Mouse (Mus musculus): ENCODE data around the gene Kctd21.

Gene Kctd21
- long read RNA-seq, experiment 1, partial matches to known transcripts: 0 of 2 reads
- long read RNA-seq, experiment 1, other reads (novel, unspliced or antisense): 1 of 2 reads
- long read RNA-seq, experiment 2, partial matches to known transcripts: 0 of 4 reads
- long read RNA-seq, experiment 2, other reads (novel, unspliced or antisense): 3 of 4 reads

DNA sequence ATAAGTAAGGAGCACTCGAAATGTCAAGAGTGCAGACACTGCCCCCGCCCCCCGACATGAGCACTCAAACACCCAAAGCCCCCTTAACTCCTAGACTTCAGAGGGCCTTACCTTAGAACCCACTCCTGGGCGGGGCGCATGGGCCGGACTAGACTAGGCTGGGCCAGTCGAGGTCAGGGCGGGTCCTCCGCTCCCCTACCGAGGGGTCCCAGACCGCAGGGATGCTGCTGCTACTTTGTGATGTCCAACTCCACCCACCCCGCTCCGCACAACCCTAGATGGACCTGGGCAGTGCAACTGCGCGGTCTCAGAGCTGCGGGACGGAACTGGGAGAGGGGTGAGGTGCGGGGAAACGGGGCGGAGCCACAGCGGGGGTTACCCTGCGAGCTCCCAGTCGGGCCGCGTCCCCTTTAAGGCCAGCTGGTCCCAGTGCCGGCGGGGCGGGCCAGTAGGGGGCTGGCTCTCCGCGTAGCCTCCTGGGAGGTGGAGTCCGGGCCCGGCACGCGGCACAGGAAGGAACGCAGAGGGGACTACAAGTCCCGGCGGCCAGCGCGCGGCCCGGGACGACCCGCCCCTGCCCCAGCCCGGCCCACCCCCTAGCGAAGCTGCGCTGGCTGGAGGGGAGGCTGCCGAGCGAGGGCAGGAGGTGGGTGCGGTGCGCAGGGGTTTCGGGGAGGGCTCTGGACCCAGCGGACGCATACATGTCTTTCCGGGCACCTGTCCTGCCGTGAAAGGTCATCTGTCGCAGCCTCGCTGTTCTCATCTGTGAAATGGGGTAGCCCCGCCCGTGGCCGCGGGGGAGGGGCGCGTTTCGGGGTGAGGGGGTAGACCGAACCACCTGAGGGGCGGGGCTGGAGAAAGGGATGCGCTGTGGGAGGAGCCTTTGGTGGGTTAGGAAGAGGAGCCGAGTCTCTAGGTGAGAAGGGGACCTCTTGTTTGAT is at the start of gene Kctd21, which contains the start of gene Usp35:
Kctd21 (plus strand) TSS at position 602 of the 941 bp plus-strand sequence.
Usp35 (minus strand) TSS at position 295 of the 941 bp plus-strand sequence.
- intact Hi-C loops (cut with DNase I): no loop called here

GRCm38 (mm10) chr7:97296986-97297385 is 35.1 kb upstream of the Kctd21 start:
- intact Hi-C loops (cut with DNase I): loop anchor here (2.0 to 5.0 kb wide), 2 partner anchors 215 to 328 kb away; partner anchors contain the start of gene Gab2

- intact Hi-C loops (cut with DNase I): loop anchor here (2.0 to 5.0 kb wide), 2 partner anchors 215 to 329 kb away; partner anchors contain the start of gene Gab2
Observed at GRCm38 (mm10) chr7:97297466-97297865, 34.7 kb upstream of the Kctd21 start.

- intact Hi-C loops (cut with DNase I): loop anchor here (5.0 kb wide), 1 partner anchor 216 kb away; the partner anchor contains the start of gene Gab2
Observed at GRCm38 (mm10) chr7:97298279-97298678, 33.8 kb upstream of the Kctd21 start.

DNA sequence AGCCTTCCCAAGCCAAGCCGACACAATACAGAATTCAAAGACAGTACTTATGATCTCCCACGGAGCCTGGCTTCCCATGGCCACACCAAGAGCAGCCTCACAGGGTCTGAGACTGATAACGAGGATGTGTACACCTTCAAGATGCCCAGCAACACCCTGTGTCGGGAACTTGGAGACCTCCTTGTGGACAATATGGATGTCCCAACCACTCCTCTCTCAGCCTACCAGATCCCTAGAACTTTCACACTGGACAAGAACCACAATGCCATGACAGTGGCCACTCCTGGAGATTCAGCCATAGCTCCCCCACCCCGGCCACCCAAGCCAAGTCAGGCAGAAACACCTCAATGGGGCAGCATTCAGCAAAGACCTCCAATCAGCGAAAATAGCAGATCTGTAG is 33.2 kb upstream of the Kctd21 start:
- intact Hi-C loops (cut with DNase I): loop anchor here (5.0 kb wide), 1 partner anchor 217 kb away; the partner anchor contains the start of gene Gab2

DNA sequence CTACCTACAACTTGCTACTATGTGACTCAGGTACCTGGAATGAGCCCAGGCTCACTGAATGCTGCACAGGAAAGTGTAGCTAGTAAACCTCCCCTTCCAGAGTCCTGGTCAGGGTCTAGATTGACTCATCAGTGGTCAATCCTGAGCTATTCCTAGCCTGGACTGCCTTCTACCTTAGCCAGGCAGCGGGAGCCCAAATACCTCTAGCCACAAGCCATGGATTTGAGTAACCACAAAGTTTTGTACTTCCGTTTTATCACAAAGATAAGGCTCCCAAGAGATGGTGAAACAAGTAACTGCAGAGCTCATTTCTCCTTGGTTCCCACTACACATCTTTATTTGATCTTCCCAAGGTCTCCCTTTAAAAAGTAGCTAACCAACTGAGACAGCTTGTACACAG is 31.2 kb upstream of the Kctd21 start:
- intact Hi-C loops (cut with DNase I): no loop called here

GRCm38 (mm10) chr7:97301321-97301720 is 30.8 kb upstream of the Kctd21 start:
- intact Hi-C loops (cut with DNase I): no loop called here

DNA sequence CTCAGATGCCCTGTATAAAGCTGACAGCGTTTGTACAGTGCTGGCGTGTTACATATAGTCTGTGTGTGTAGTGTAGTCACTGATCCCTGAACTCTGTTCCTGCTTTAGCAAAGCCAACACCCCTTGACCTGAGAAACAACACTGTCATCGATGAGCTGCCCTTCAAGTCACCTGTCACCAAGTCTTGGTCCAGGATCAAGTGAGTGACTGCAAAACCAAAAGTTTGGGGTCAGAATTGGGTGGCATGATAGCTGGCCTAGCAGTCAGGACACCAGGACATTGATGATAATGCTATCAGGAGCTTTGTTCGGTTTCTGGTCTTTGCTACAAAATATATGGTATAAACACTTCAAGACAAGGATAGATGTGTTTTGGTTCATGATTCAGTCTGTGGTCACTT is 29.9 kb upstream of the Kctd21 start:
- intact Hi-C loops (cut with DNase I): no loop called here

GRCm38 (mm10) chr7:97302876-97303275 is 29.3 kb upstream of the Kctd21 start:
- intact Hi-C loops (cut with DNase I): no loop called here

- intact Hi-C loops (cut with DNase I): no loop called here
Observed at GRCm38 (mm10) chr7:97303614-97304013, 28.5 kb upstream of the Kctd21 start.

- intact Hi-C loops (cut with DNase I): no loop called here
Observed at GRCm38 (mm10) chr7:97304471-97304870, 27.7 kb upstream of the Kctd21 start.

DNA sequence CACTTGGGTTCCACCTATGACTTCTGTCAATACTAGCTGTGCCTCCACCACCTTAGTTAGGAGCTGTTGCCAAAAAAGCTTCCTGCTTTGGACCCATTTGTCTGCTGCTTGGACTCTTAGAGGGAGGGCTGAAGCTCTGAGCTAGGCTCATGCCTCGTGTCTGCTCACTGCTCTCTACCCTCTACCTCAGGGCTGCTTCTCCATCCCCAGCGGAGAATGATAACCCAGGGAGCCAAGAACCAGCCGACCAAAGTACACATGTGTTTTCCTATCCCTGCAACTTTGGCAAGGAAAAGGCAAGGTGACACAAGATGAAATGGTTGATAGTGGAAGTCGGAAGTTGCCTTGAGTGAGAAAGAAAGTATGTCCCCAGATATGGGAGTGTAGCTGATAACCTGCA is 26.9 kb upstream of the Kctd21 start:
- intact Hi-C loops (cut with DNase I): no loop called here

DNA sequence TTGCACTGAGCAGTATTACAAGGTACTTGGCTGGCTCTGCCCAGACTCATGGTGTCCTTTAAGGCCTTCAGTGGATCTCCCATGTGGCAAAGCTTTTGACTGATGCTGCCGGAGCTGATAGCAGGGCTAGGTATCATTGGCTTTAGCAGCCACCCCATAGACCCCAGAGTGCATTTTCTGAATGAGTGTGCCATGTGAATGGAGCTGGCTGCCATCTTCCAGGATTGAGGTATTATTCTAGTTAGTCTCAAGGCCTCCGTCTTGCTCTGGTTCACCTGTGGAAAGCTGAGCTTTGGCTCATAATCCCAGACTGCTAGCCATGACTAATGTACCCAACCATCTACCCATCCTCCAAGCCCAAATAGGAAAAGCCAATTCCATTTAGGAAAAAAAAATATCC is 25.3 kb upstream of the Kctd21 start:
- intact Hi-C loops (cut with DNase I): no loop called here

DNA sequence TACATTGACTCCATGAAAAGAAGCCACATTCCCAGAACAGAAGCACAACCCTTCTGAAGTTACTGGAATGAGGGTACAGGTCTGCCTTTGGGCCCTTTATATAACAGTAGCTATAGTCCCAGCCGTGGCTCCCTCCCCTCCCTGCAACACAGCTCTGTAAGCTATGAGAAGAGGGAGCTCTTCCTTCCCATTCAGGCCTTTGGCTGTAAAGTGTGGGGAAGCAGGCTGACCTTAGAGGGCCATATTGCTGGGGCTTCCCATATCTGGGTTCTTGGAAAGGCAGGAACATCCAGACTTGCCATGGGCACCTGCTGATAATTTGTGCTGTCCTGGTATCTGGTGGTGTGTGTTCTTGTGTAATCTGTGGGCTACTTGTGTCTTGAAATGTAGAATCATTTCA is 24.6 kb upstream of the Kctd21 start:
- intact Hi-C loops (cut with DNase I): no loop called here

GRCm38 (mm10) chr7:97309461-97310340 is 22.4 kb upstream of the Kctd21 start:
- intact Hi-C loops (cut with DNase I): no loop called here

GRCm38 (mm10) chr7:97310341-97310635 is 21.8 kb upstream of the Kctd21 start:
- intact Hi-C loops (cut with DNase I): no loop called here

DNA sequence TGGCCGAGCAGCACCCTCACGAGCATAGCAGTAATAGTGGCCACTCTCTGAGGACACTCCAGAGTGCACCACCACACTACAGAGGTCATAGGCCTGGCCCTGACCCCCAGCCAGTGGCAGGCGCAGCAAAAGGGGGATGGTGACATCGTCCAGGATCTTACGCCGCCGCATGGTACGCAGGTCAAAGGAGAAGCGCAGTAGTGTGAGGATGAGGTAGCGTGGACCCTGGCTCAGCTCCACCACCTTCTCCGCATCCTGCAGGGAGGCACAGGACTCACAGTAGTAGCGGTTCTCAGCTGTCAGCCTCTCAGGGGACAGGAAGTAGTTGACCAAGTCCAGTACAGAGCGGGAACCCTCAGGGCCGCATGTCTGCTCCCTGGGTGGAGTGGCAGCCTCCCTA is 20.5 kb upstream of the Kctd21 start:
- intact Hi-C loops (cut with DNase I): no loop called here

DNA sequence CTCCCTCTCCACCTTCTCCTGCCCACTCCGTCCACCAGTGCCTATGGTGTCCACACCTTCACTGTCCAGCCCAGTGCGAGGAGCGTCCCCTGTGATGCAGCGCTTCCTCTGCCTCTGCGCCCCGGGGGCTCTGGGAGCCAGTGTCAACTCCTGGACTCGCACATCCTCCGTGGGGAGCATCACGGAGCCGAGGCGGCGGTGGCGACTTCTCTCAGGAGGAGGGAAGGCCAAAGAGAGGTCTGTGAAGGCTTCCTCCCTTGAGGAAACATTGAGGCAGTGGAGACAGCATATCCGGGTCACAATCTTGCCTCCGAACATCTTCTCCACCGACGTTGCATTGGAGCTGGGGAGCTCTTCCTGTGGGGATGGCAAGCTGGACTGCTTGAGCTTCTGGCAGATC is 19.9 kb upstream of the Kctd21 start:
- intact Hi-C loops (cut with DNase I): no loop called here

DNA sequence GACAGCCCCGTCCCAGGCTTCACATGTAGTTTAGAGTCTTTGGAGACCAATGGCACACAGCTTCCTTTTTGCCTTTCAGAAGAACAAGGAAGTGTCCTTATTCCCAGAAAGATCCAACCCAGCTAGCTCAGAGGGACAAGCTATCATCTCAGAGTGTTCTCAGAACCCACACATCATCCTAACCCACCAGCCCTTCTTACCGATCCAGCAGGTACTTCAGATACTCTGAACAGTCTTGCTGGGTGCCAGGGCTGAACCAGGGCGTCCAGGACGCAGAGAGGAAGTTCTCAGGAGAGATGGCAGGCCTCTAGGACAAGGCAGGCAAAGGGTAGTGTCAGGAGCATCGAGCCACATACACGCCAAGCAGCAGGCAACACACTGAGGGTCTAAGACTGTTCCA is 19.3 kb upstream of the Kctd21 start:
- intact Hi-C loops (cut with DNase I): no loop called here

- intact Hi-C loops (cut with DNase I): no loop called here
Observed at GRCm38 (mm10) chr7:97313364-97313995, 18.6 kb upstream of the Kctd21 start.

DNA sequence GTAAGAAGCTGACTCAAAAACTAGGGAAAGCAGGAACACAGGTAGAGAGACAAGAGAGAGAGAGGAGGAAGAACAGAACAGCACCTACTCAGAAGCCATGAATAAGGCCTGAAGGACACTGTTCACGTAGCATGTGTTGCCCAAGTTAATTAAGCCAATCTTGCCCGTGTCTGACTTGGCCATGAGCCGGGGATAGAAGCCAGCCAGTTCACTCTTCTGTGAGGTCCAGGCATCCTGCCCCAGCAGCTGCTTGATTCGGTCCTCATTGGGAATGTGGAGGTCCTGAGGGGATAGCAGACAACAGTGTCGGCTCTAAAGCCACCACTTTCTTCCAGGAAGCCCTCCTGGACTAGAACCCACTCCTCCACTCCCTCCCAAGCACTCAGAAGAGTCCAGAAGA is 17.5 kb upstream of the Kctd21 start:
- intact Hi-C loops (cut with DNase I): no loop called here

Data from adrenal gland (tissue).